Comparison of ENCODE assay signal across 30 mouse cellular contexts in genomic region chr9:120074516-120074915, GRCm38 (mm10). TPM values are rescaled to one million over a fixed set of nuclear protein-coding genes. Genes with fewer than 3 reads are reported as not detected.
"Had no signal": no experiment of that assay in that cellular context is flagged by ENCODE, and none has a peak within 500 bp of the region (broad histone marks: within the 10 kb centered on the region; RNA-seq: fewer than 3 reads in every experiment).

No protein-coding gene starts in this region.

- H3K27ac ChIP-seq: kidney, embryonic 15.5 days; limb, embryonic 12.5 days; limb, embryonic 15.5 days; liver, embryonic 14.5 days; macrophage; midbrain, embryonic 13.5 days; neural tube, embryonic 13.5 days; stomach, embryonic 15.5 days had no signal

- ATAC-seq: liver, postnatal 0 days; lung, postnatal 0 days; midbrain, embryonic 13.5 days had no signal

- DNase-seq: kidney, adult 8-10 months; kidney, postnatal 14 days; kidney, postnatal 4 days; layer of hippocampus, adult 9-11 months; left cerebral cortex, postnatal 4 days; liver, postnatal 0 days; lung, embryonic 14.5 days; retina, postnatal 1 day; right cerebral cortex, postnatal 25 days; spleen, adult 18-20 months; thymus, postnatal 25 days had no signal

- H3K4me3 ChIP-seq: kidney, embryonic 15.5 days; limb, embryonic 12.5 days; limb, embryonic 15.5 days; midbrain, embryonic 13.5 days; neural tube, embryonic 13.5 days; stomach, embryonic 15.5 days had no signal

RNA-seq across cellular contexts. Expression of gene Ccr8, which starts 17.4 kb away (rescaled TPM):
- total RNA-seq: layer of hippocampus, adult 18-20 months; layer of hippocampus, postnatal 25 days; left cerebral cortex, adult 18-20 months; left cerebral cortex, postnatal 10 days; left cerebral cortex, postnatal 4 days; megakaryocyte, adult 5-6 weeks; midbrain, postnatal 0 days; neutrophil, adult 5-6 weeks had no signal
- polyA plus RNA-seq: kidney, embryonic 15.5 days; limb, embryonic 12.5 days; liver, embryonic 11.5 days; liver, embryonic 14.5 days; liver, postnatal 0 days; macrophage; midbrain, embryonic 13.5 days; midbrain, postnatal 0 days; neural tube, embryonic 13.5 days; urinary bladder, adult 2 months had no signal

RNA-seq across cellular contexts. Expression of gene Xirp1, which starts 51.1 kb away (rescaled TPM):
- total RNA-seq: megakaryocyte, adult 5-6 weeks; neutrophil, adult 5-6 weeks had no signal
- polyA plus RNA-seq: liver, embryonic 14.5 days; macrophage; midbrain, postnatal 0 days; thymus, postnatal 0 days had no signal
